Mouse (Mus musculus): ENCODE results near the gene Eps8l1. TPM values are rescaled to one million over a fixed set of nuclear protein-coding genes. Genes with fewer than 3 reads are reported as not detected.
A peak's percentile ranks its signal among the peaks of the same experiment; 100 is the strongest.

Gene Eps8l1
- polyA plus RNA-seq, 1 experiment from 2014 or later: 2.9 TPM

DNA sequence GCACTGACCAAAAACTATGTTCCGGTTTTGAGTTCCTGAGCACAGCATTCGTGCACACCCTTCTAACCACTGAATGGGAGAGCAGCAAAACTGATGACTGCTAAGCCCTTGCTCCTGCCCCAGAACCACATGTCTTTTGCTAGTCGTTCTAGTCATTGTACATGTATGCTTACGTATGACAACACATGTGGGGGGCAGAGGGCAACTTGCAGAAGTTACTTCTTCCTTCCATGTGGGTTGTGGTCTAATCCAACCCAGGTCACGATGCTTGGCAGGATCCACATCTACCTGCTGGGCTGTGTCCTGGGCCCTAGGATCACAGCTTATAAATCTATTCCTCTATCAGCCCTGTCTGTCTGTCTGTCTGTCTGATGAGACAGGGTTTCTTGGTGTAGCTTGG is 43.4 kb downstream of the Eps8l1 start:
- peaks cover 3% of the 10 kb centered on the region; the same call in 1 of the 2 replicates for H3K36me3 ChIP-seq
- WGBS: 82% methylated on average over 5 of the region's 5 CpGs

GRCm38 (mm10) chr7:4504646-4505435 is 44.4 kb downstream of the Eps8l1 start:
- Histone ChIP-seq H3K9me3 (replicated peaks) (no peaks in the 10 kb centered on the region), H3K4me1 (peaks cover 20% of the 10 kb centered on the region), H3K4me3 (no peak overlapping the region), H3K27ac (replicated peaks) (no peak overlapping the region), H3K27me3 (ENCODE audit: low read depth, poor library complexity, severe bottlenecking) (peaks cover 8% of the 10 kb centered on the region; the same call in 1 of the 2 replicates), H3K36me3 (no peaks in the 10 kb centered on the region)
- DNase-seq (ENCODE audit: low spot score): no peak
- WGBS: 65% methylated on average over 11 of the region's 11 CpGs

More for the DNA sequence above, 43.4 kb downstream of the Eps8l1 start:
- Histone ChIP-seq H3K4me1 (peaks cover 26% of the 10 kb centered on the region), H3K27ac (replicated peaks) (no peak overlapping the region), H3K4me3 (no peak overlapping the region), H3K27me3 (ENCODE audit: low read depth, poor library complexity, severe bottlenecking) (no peaks in the 10 kb centered on the region; the same call in 1 of the 2 replicates), H3K9me3 (replicated peaks) (no peaks in the 10 kb centered on the region)
- DNase-seq (ENCODE audit: low spot score): no peak

DNA sequence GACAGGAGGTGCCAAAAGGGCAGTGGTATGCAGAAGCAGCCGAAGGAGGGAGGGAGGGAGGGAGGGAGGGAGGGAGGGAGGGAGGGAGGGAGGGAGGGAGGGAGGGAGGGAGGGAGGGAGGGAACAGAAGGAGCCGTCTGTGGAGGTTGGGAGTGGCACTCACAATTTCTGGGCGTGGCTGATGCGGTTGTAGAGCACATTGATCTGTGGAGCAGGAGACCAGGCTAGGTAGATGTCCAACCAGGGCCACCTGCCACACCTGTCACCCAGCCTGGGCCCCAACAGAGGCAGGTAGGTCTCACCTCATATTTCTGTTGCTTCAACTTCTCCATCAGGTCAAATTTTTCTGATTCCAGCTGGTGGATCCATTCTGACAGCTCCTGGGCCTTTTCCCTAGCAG is 46.7 kb downstream of the Eps8l1 start:
- Histone ChIP-seq H3K4me3 (no peak overlapping the region), H3K27me3 (ENCODE audit: low read depth, poor library complexity, severe bottlenecking) (peaks cover 8% of the 10 kb centered on the region; the same call in 1 of the 2 replicates), H3K4me1 (peaks cover 17% of the 10 kb centered on the region), H3K9me3 (replicated peaks) (no peaks in the 10 kb centered on the region), H3K36me3 (no peaks in the 10 kb centered on the region), H3K27ac (replicated peaks) (no peak overlapping the region)
- 61% methylated on average over 3 of the region's 4 CpGs for WGBS
- DNase-seq (ENCODE audit: low spot score): no peak

- H3K36me3 ChIP-seq: no peaks in the 10 kb centered on the region
- H3K27me3 ChIP-seq (ENCODE audit: low read depth, poor library complexity, severe bottlenecking): peaks cover 8% of the 10 kb centered on the region; the same call in 1 of the 2 replicates
- 76% methylated on average over 32 of the region's 32 CpGs for WGBS
- peaks cover 14% of the 10 kb centered on the region for H3K4me1 ChIP-seq
- no peak overlapping the region for H3K4me3 ChIP-seq
- DNase-seq (ENCODE audit: low spot score): no peak
- no peaks in the 10 kb centered on the region for H3K9me3 ChIP-seq (replicated peaks)
- no peak overlapping the region for H3K27ac ChIP-seq (replicated peaks)
Observed at GRCm38 (mm10) chr7:4508062-4508738, 47.7 kb downstream of the Eps8l1 start.

GRCm38 (mm10) chr7:4508739-4509116 is 48.3 kb downstream of the Eps8l1 start:
- H3K27ac ChIP-seq (replicated peaks): no peak overlapping the region
- 86% methylated on average over 8 of the region's 8 CpGs for WGBS

GRCm38 (mm10) chr7:4509863-4510608 is 49.6 kb downstream of the Eps8l1 start:
- peaks cover 8% of the 10 kb centered on the region; the same call in 1 of the 2 replicates for H3K27me3 ChIP-seq (ENCODE audit: low read depth, poor library complexity, severe bottlenecking)
- peak; percentile 83 for DNase-seq (ENCODE audit: low spot score)
- WGBS: 23% methylated on average over 24 of the region's 24 CpGs
- H3K9me3 ChIP-seq (replicated peaks): no peaks in the 10 kb centered on the region
- H3K27ac ChIP-seq (replicated peaks): 0 out of 2 replicates have a peak overlapping the region, but pooled peaks have one; percentile 23
- H3K4me1 ChIP-seq: peaks cover 29% of the 10 kb centered on the region
- H3K36me3 ChIP-seq: no peaks in the 10 kb centered on the region
- peak overlapping the region; percentile 23 for H3K4me3 ChIP-seq

More at GRCm38 (mm10) chr7:4508739-4509116, 48.3 kb downstream of the Eps8l1 start:
- Histone ChIP-seq H3K4me3 (no peak overlapping the region), H3K4me1 (peaks cover 18% of the 10 kb centered on the region), H3K36me3 (no peaks in the 10 kb centered on the region), H3K27me3 (ENCODE audit: low read depth, poor library complexity, severe bottlenecking) (peaks cover 8% of the 10 kb centered on the region; the same call in 1 of the 2 replicates), H3K9me3 (replicated peaks) (no peaks in the 10 kb centered on the region)
- no peak for DNase-seq (ENCODE audit: low spot score)

GRCm38 (mm10) chr7:4511489-4512224 is 51.2 kb downstream of the Eps8l1 start:
- no peak overlapping the region for H3K27ac ChIP-seq (replicated peaks)
- no peak for DNase-seq (ENCODE audit: low spot score)
- no peaks in the 10 kb centered on the region for H3K9me3 ChIP-seq (replicated peaks)
- H3K27me3 ChIP-seq (ENCODE audit: low read depth, poor library complexity, severe bottlenecking): peaks cover 8% of the 10 kb centered on the region; the same call in 1 of the 2 replicates
- peaks cover 41% of the 10 kb centered on the region for H3K4me1 ChIP-seq
- H3K36me3 ChIP-seq: no peaks in the 10 kb centered on the region
- 83% methylated on average over 8 of the region's 8 CpGs for WGBS
- H3K4me3 ChIP-seq: no peak overlapping the region

DNA sequence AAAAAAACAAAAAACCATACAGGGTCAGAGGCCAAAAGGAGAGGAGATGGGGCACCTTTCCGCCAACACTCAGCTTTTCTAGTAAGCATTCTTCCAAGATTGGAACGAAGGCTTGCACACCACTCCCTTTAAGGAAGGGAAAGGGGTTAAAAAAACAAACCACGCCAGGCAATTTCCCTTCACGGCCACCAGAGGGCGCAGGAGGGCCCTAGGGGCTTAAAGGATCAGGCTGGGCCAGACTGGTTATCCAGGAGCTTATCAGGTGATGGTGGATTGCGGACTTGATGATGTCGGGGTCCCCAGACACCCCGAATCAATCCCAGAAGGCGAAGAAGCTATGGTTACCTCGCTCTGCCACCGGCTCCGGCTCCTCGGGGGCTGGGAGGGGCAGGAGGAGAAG is 52.8 kb downstream of the Eps8l1 start:
- Histone ChIP-seq H3K27ac (replicated peaks) (0 out of 2 replicates have a peak overlapping the region, but pooled peaks have one; percentile 28), H3K4me3 (no peak overlapping the region), H3K4me1 (peaks cover 45% of the 10 kb centered on the region), H3K36me3 (no peaks in the 10 kb centered on the region), H3K27me3 (ENCODE audit: low read depth, poor library complexity, severe bottlenecking) (peaks cover 8% of the 10 kb centered on the region; the same call in 1 of the 2 replicates), H3K9me3 (replicated peaks) (no peaks in the 10 kb centered on the region)
- 34% methylated on average over 13 of the region's 13 CpGs for WGBS
- DNase-seq (ENCODE audit: low spot score): peak; percentile 53

- Histone ChIP-seq H3K36me3 (no peaks in the 10 kb centered on the region), H3K27ac (replicated peaks) (peak overlapping the region; percentile 76), H3K4me3 (no peak overlapping the region), H3K27me3 (ENCODE audit: low read depth, poor library complexity, severe bottlenecking) (peaks cover 8% of the 10 kb centered on the region; the same call in 1 of the 2 replicates), H3K4me1 (peaks cover 45% of the 10 kb centered on the region), H3K9me3 (replicated peaks) (no peaks in the 10 kb centered on the region)
- no peak for DNase-seq (ENCODE audit: low spot score)
- WGBS: 43% methylated on average over 6 of the region's 6 CpGs
Observed at GRCm38 (mm10) chr7:4513829-4514712, 53.6 kb downstream of the Eps8l1 start.

DNA sequence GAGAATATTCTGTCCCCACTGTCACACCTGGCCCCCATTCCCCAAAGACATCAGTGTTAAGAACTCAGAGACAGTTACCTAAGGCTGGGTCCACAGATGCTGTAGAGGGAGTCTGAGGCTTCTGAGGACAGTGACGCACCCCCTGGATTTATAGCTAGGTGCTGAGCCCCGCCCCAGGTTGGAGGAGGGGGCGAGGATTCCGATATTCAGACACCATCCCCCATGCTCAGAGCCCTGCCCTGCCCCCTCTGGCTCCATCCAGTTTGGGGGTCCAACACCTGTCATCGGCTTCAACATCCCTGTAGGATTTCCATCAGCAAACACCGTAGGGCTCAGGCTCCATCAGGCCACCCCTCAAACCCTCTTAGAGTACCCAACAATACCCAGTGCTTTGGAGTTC is 55.4 kb downstream of the Eps8l1 start:
- DNase-seq (ENCODE audit: low spot score): no peak
- H3K4me1 ChIP-seq: peaks cover 37% of the 10 kb centered on the region
- no peak overlapping the region for H3K4me3 ChIP-seq
- peak overlapping the region; percentile 72 for H3K27ac ChIP-seq (replicated peaks)
- H3K9me3 ChIP-seq (replicated peaks): no peaks in the 10 kb centered on the region
- peaks cover 16% of the 10 kb centered on the region for H3K27me3 ChIP-seq (ENCODE audit: low read depth, poor library complexity, severe bottlenecking)
- WGBS: 68% methylated on average over 6 of the region's 6 CpGs
- no peaks in the 10 kb centered on the region for H3K36me3 ChIP-seq

- Histone ChIP-seq H3K27ac (replicated peaks) (peak within 1 kb of the TSS; percentile 72), H3K4me1 (peaks cover 43% of the 10 kb centered on the region), H3K4me3 (no peak within 1 kb of the TSS), H3K27me3 (ENCODE audit: low read depth, poor library complexity, severe bottlenecking) (peaks cover 22% of the 10 kb centered on the region), H3K9me3 (replicated peaks) (no peaks in the 10 kb centered on the region), H3K36me3 (no peaks in the 10 kb centered on the region)
- 22% methylated on average over 4 of the region's 4 CpGs for WGBS
- DNase-seq (ENCODE audit: low spot score): no peak
Observed at GRCm38 (mm10) chr7:4516332-4517050, 56.0 kb downstream of the Eps8l1 start, which contains the start of gene Tnnt1. Gene Tnnt1, minus strand, starts transcription at chr7:4516382.

Data from midbrain, embryonic 10.5 days (tissue).